In the genomic region with DNA sequence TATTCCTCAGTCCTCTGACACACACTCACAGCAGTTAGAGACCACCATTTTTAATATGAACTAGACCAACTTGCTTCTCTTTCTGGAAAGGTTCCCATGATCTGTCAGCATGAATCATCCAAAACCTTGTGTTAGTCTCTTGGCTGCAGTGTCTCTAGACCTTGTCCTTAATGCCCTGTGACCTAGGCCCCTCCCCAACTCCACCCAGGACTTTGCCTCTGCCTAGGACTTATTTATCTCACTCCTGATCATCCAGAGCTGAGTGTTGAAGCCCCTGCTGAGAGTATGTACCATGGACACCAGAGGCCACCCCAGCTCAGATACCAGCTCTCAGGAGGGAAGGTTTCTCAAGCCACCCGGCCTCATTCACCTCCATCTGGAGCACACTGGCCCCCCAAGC, we compare ENCODE assay signal across 30 mouse cellular contexts. TPM values are rescaled to one million over a fixed set of nuclear protein-coding genes. Genes with fewer than 3 reads are reported as not detected.
DNase-seq lines count a peak whose midpoint lies in the region; ATAC-seq and TF ChIP-seq lines count a peak whose summit lies in the region.
"Had no signal": no experiment of that assay in that cellular context is flagged by ENCODE, and none has a peak within 500 bp of the region (broad histone marks: within the 10 kb centered on the region; RNA-seq: fewer than 3 reads in every experiment).

No protein-coding gene starts in this region.

- peak overlapping the region; percentile 70 for H3K9ac ChIP-seq in liver, adult 2 months (ENCODE audit: low read depth, low read length)
- H3K9ac ChIP-seq in liver, embryonic 12.5 days = no peak overlapping the region
- no peak overlapping the region for H3K9ac ChIP-seq in intestine, embryonic 15.5 days
- H3K9ac ChIP-seq: embryonic facial prominence, embryonic 12.5 days; forebrain, postnatal 0 days; heart, embryonic 15.5 days; hindbrain, embryonic 14.5 days; liver, postnatal 0 days had no signal

- no peak for ATAC-seq in liver, embryonic 12.5 days
- no peak for ATAC-seq in intestine, embryonic 15.5 days
- ATAC-seq: CD4-positive, CD25-positive, alpha-beta regulatory T cell, adult 4 months; forebrain, postnatal 0 days; inflammation-experienced regulatory T-cells, adult 6 months; lung, postnatal 0 days had no signal

- peaks cover 6% of the 10 kb centered on the region; the same call in 1 of the 2 replicates for H3K36me3 ChIP-seq in liver, adult 2 months (ENCODE audit: control insufficient read depth, insufficient read depth, low read length)
- H3K36me3 ChIP-seq in liver, embryonic 12.5 days = no peaks in the 10 kb centered on the region
- no peaks in the 10 kb centered on the region for H3K36me3 ChIP-seq in midbrain, embryonic 10.5 days
- H3K36me3 ChIP-seq in intestine, embryonic 15.5 days = no peaks in the 10 kb centered on the region
- H3K36me3 ChIP-seq: embryonic facial prominence, embryonic 12.5 days; heart, embryonic 15.5 days; limb, embryonic 10.5 days had no signal

- H3K27ac ChIP-seq in liver, adult 2 months (replicated peaks; ENCODE audit: insufficient read depth, low read depth, low read length) = peak overlapping the region; percentile 99
- H3K27ac ChIP-seq in liver, embryonic 12.5 days = no peak overlapping the region
- H3K27ac ChIP-seq in midbrain, embryonic 10.5 days (replicated peaks) = no peak overlapping the region
- H3K27ac ChIP-seq in intestine, embryonic 15.5 days = no peak overlapping the region
- H3K27ac ChIP-seq: embryonic facial prominence, embryonic 12.5 days; heart, embryonic 15.5 days; hindbrain, embryonic 14.5 days; limb, embryonic 10.5 days had no signal

- WGBS in liver, adult 2 months = 6% methylated on average over 1 of the region's 1 CpGs
- WGBS in liver, embryonic 12.5 days (ENCODE audit: insufficient replicate concordance) = 65% methylated on average over 1 of the region's 1 CpGs
- WGBS in midbrain, embryonic 10.5 days = 88% methylated on average over 1 of the region's 1 CpGs
- 80% methylated on average over 1 of the region's 1 CpGs for WGBS in intestine, embryonic 15.5 days

- H3K79me2 ChIP-seq in liver, adult 2 months (ENCODE audit: control insufficient read depth, insufficient read depth, low read length) = no peaks in the 10 kb centered on the region

- peak; percentile 43; the same call in 1 of the 2 replicates for TF ChIP-seq POLR2A in liver, adult 2 months (IDR thresholded peaks at IDR 0.05; ENCODE audit: extremely low read depth, insufficient read depth, low read length)

- no peak for TF ChIP-seq CTCF in liver, adult 2 months (IDR thresholded peaks at IDR 0.05; ENCODE audit: low read depth, low read length)

- H3K4me3 ChIP-seq in liver, adult 2 months (ENCODE audit: insufficient read depth, low read depth, low read length) = no peak overlapping the region
- H3K4me3 ChIP-seq in liver, embryonic 12.5 days = no peak overlapping the region
- H3K4me3 ChIP-seq in midbrain, embryonic 10.5 days = no peak overlapping the region
- H3K4me3 ChIP-seq in intestine, embryonic 15.5 days (replicated peaks) = no peak overlapping the region
- H3K4me3 ChIP-seq: embryonic facial prominence, embryonic 12.5 days; heart, embryonic 15.5 days; limb, embryonic 10.5 days had no signal

- H3K9me3 ChIP-seq in liver, embryonic 12.5 days (replicated peaks) = no peaks in the 10 kb centered on the region
- no peaks in the 10 kb centered on the region for H3K9me3 ChIP-seq in midbrain, embryonic 10.5 days (replicated peaks)
- H3K9me3 ChIP-seq in intestine, embryonic 15.5 days = no peaks in the 10 kb centered on the region
- H3K9me3 ChIP-seq: embryonic facial prominence, embryonic 12.5 days; heart, embryonic 15.5 days; limb, embryonic 10.5 days had no signal

- H3K27me3 ChIP-seq in liver, adult 2 months (ENCODE audit: control insufficient read depth, insufficient read depth, low read length) = no peaks in the 10 kb centered on the region
- no peaks in the 10 kb centered on the region for H3K27me3 ChIP-seq in liver, embryonic 12.5 days (replicated peaks)
- no peaks in the 10 kb centered on the region for H3K27me3 ChIP-seq in midbrain, embryonic 10.5 days (ENCODE audit: low read depth, poor library complexity, severe bottlenecking)
- H3K27me3 ChIP-seq in intestine, embryonic 15.5 days (replicated peaks) = no peaks in the 10 kb centered on the region
- H3K27me3 ChIP-seq: embryonic facial prominence, embryonic 12.5 days had no signal

- H3K4me2 ChIP-seq in liver, embryonic 12.5 days = no peak overlapping the region
- no peak overlapping the region for H3K4me2 ChIP-seq in intestine, embryonic 15.5 days (replicated peaks)
- H3K4me2 ChIP-seq: embryonic facial prominence, embryonic 12.5 days; heart, embryonic 15.5 days; hindbrain, embryonic 14.5 days; midbrain, embryonic 11.5 days had no signal

- H3K4me1 ChIP-seq in liver, adult 2 months (ENCODE audit: control insufficient read depth, insufficient read depth, low read length) = peaks cover 28% of the 10 kb centered on the region
- no peaks in the 10 kb centered on the region for H3K4me1 ChIP-seq in liver, embryonic 12.5 days
- peaks cover 5% of the 10 kb centered on the region; the same call in 1 of the 2 replicates for H3K4me1 ChIP-seq in midbrain, embryonic 10.5 days
- H3K4me1 ChIP-seq in intestine, embryonic 15.5 days (replicated peaks) = 0 out of 2 replicates have a peak, but pooled peaks cover 3% of the 10 kb centered on the region
- H3K4me1 ChIP-seq: embryonic facial prominence, embryonic 12.5 days; heart, embryonic 15.5 days; limb, embryonic 10.5 days had no signal

- peak; percentile 56 for DNase-seq in adrenal gland, adult 8-10 months
- DNase-seq in adrenal gland, adult 18-20 months (ENCODE audit: low spot score in 2 of 2) = no peak
- peak; percentile 96 for DNase-seq in liver, adult 2 months (ENCODE audit: extremely low read depth, low read depth, low spot score)
- peak; percentile 71 for DNase-seq in kidney, postnatal 14 days
- DNase-seq in midbrain, embryonic 10.5 days (ENCODE audit: low spot score) = no peak
- DNase-seq: cerebellum, adult 18-20 months; cerebellum, postnatal 25 days; forebrain, postnatal 0 days; gastrocnemius, postnatal 25 days; heart, postnatal 36 days; liver; thymus, adult 2 months; thymus, postnatal 4 days had no signal

RNA-seq across cellular contexts. Expression of gene Pdilt, which starts 0.9 kb away (rescaled TPM):
- under 1 TPM in 1 of 4 experiments, not detected in 3; 0.70 TPM for total RNA-seq in adrenal gland, adult 8-10 months (2022)
- total RNA-seq in adrenal gland, adult 18-20 months (2021) = not detected
- total RNA-seq in liver, adult 2 months (2014; rRNA removed) = 5.7 and 11.6 TPM in 2 replicates
- polyA plus RNA-seq in liver, adult 2 months (2012; rRNA removed) = 1.3 and 2.0 TPM in 2 replicates
- not detected in 2 replicates for polyA plus RNA-seq in liver, embryonic 12.5 days (2016; fragmentation: Nextera tagmentation; extraction: Ambion mirVana)
- 0.06 TPM in 1 of 2 replicates, not detected in the other for polyA plus RNA-seq in midbrain, embryonic 10.5 days (2016; fragmentation: Nextera tagmentation; extraction: Ambion mirVana)
- not detected in 2 replicates for polyA plus RNA-seq in intestine, embryonic 15.5 days (2015; fragmentation: Nextera tagmentation; extraction: Ambion mirVana)
- total RNA-seq: forebrain, postnatal 0 days; gastrocnemius, postnatal 25 days; heart, postnatal 36 days; layer of hippocampus, postnatal 25 days; midbrain, postnatal 0 days had no signal
- polyA plus RNA-seq: CD4-positive, CD25-positive, alpha-beta regulatory T cell, adult 4 months; embryonic facial prominence, embryonic 12.5 days; forebrain, embryonic 11.5 days; heart, embryonic 15.5 days; inflammation-experienced regulatory T-cells, adult 6 months; limb, embryonic 10.5 days; lung, postnatal 0 days; midbrain, embryonic 11.5 days; stomach, embryonic 14.5 days; thymus, adult 2 months had no signal

RNA-seq across cellular contexts. Expression of gene Acsm5, which starts 3.1 kb away (rescaled TPM):
- total RNA-seq in adrenal gland, adult 8-10 months (2022) = 1 to 10 TPM; 4.3 to 5.8 (median 4.8) TPM
- 1 to 10 TPM; 5.1 to 6.5 TPM for total RNA-seq in adrenal gland, adult 18-20 months (2021)
- total RNA-seq in liver, adult 2 months (2014; rRNA removed) = 104 and 109 TPM in 2 replicates
- 86.9 and 127 TPM in 2 replicates for polyA plus RNA-seq in liver, adult 2 months (2012; rRNA removed)
- polyA plus RNA-seq in liver, embryonic 12.5 days (2016; fragmentation: Nextera tagmentation; extraction: Ambion mirVana) = not detected in 2 replicates
- not detected in 2 replicates for polyA plus RNA-seq in midbrain, embryonic 10.5 days (2016; fragmentation: Nextera tagmentation; extraction: Ambion mirVana)
- polyA plus RNA-seq in intestine, embryonic 15.5 days (2015; fragmentation: Nextera tagmentation; extraction: Ambion mirVana) = not detected in 2 replicates
- total RNA-seq: forebrain, postnatal 0 days had no signal
- polyA plus RNA-seq: CD4-positive, CD25-positive, alpha-beta regulatory T cell, adult 4 months; embryonic facial prominence, embryonic 12.5 days; forebrain, embryonic 11.5 days; forebrain, postnatal 0 days; heart, embryonic 15.5 days; hindbrain, embryonic 14.5 days; inflammation-experienced regulatory T-cells, adult 6 months; limb, embryonic 10.5 days; midbrain, embryonic 11.5 days; stomach, embryonic 14.5 days had no signal

RNA-seq across cellular contexts. Expression of gene Acsm2, which starts 31.8 kb away (rescaled TPM):
- not detected for total RNA-seq in adrenal gland, adult 8-10 months (2022)
- 1 to 10 TPM in 1 of 2 experiments, not detected in 1; 2.2 TPM for total RNA-seq in adrenal gland, adult 18-20 months (2021)
- 2.3 and 8.3 TPM in 2 replicates for total RNA-seq in liver, adult 2 months (2014; rRNA removed)
- 1.2 TPM in 2 replicates for polyA plus RNA-seq in liver, adult 2 months (2012; rRNA removed)
- not detected in 2 replicates for polyA plus RNA-seq in liver, embryonic 12.5 days (2016; fragmentation: Nextera tagmentation; extraction: Ambion mirVana)
- polyA plus RNA-seq in midbrain, embryonic 10.5 days (2016; fragmentation: Nextera tagmentation; extraction: Ambion mirVana) = not detected in 2 replicates
- not detected in 2 replicates for polyA plus RNA-seq in intestine, embryonic 15.5 days (2015; fragmentation: Nextera tagmentation; extraction: Ambion mirVana)
- total RNA-seq: gastrocnemius, postnatal 25 days; heart, adult 8-10 months; heart, postnatal 36 days; layer of hippocampus, postnatal 25 days; midbrain, postnatal 0 days had no signal
- polyA plus RNA-seq: embryonic facial prominence, embryonic 12.5 days; forebrain, embryonic 11.5 days; forebrain, postnatal 0 days; heart, embryonic 15.5 days; hindbrain, embryonic 14.5 days; inflammation-experienced regulatory T-cells, adult 6 months; limb, embryonic 10.5 days; lung, postnatal 0 days; midbrain, embryonic 11.5 days; midbrain, postnatal 0 days; neural tube, embryonic 14.5 days; stomach, embryonic 14.5 days had no signal

RNA-seq across cellular contexts. Expression of gene Umod, which starts 43.3 kb away (rescaled TPM):
- not detected for total RNA-seq in adrenal gland, adult 8-10 months (2022)
- not detected for total RNA-seq in adrenal gland, adult 18-20 months (2021)
- total RNA-seq in liver, adult 2 months (2014; rRNA removed) = under 0.01 and 0.27 TPM in 2 replicates
- polyA plus RNA-seq in liver, adult 2 months (2012; rRNA removed) = 0.11 and 0.17 TPM in 2 replicates
- not detected in 2 replicates for polyA plus RNA-seq in liver, embryonic 12.5 days (2016; fragmentation: Nextera tagmentation; extraction: Ambion mirVana)
- polyA plus RNA-seq in midbrain, embryonic 10.5 days (2016; fragmentation: Nextera tagmentation; extraction: Ambion mirVana) = not detected in 2 replicates
- not detected in 2 replicates for polyA plus RNA-seq in intestine, embryonic 15.5 days (2015; fragmentation: Nextera tagmentation; extraction: Ambion mirVana)
- total RNA-seq: forebrain, postnatal 0 days; gastrocnemius, postnatal 25 days; heart, adult 8-10 months; heart, postnatal 36 days; layer of hippocampus, postnatal 25 days; midbrain, postnatal 0 days had no signal
- polyA plus RNA-seq: CD4-positive, CD25-positive, alpha-beta regulatory T cell, adult 4 months; embryonic facial prominence, embryonic 12.5 days; forebrain, embryonic 11.5 days; forebrain, postnatal 0 days; heart, embryonic 15.5 days; hindbrain, embryonic 14.5 days; inflammation-experienced regulatory T-cells, adult 6 months; limb, embryonic 10.5 days; liver, postnatal 0 days; lung, postnatal 0 days; midbrain, embryonic 11.5 days; midbrain, postnatal 0 days; neural tube, embryonic 14.5 days; stomach, embryonic 14.5 days had no signal

Comparison
In these comparisons a context has a peak if more than half of its experiments do, and no peak if none do; other contexts are left out.
1. DNase-seq: peak in adrenal gland, adult 8-10 months (single experiment), liver, adult 2 months (single experiment) and kidney, postnatal 14 days (single experiment); none in adrenal gland, adult 18-20 months (0 of 2) and midbrain, embryonic 10.5 days (single experiment).
2. RNA of gene Acsm5, which starts 3.1 kb away (polyA plus RNA-seq): 86.9 to 127 TPM in liver, adult 2 months; not detected in intestine, embryonic 15.5 days, not detected in liver, embryonic 12.5 days and not detected in midbrain, embryonic 10.5 days; every median in the first group is over 10 times any median in the second.